Mouse (Mus musculus) kidney, embryonic 14.5 days (tissue): Measurements from ENCODE around the gene Usp34. TPM values are rescaled to one million over a fixed set of nuclear protein-coding genes. Genes with fewer than 3 reads are reported as not detected.

ENCODE experiments used
- ATAC-seq: fragments of 200-750 bp; cut with Nextera tagmentation; 2 replicates; pipeline ENCODE4 v1.8.0; 2017; ENCODE audit warnings: moderate number of reproducible peaks, mild to moderate bottlenecking, moderate TSS enrichment, moderate library complexity; ENCODE audit not compliant: low FRiP score, low TSS enrichment
- H3K27ac ChIP-seq: fragments of 300-500 bp; sonication (generic); 2 replicates; pipeline ENCODE4 v1.5.1; 2014; ENCODE audit warnings: low read depth, mild to moderate bottlenecking, low read length, moderate library complexity, mixed read lengths
- H3K27me3 ChIP-seq: fragments of 300-500 bp; sonication (generic); 2 replicates; pipeline ENCODE4 v1.6.1; 2014; ENCODE audit warnings: mild to moderate bottlenecking, low read length; ENCODE audit not compliant: control insufficient read depth, insufficient read depth
- H3K36me3 ChIP-seq: fragments of 300-500 bp; sonication (generic); 2 replicates; pipeline ENCODE4 v1.6.1; 2014; ENCODE audit warnings: low read length, mixed read lengths; ENCODE audit not compliant: control insufficient read depth, insufficient read depth
- H3K4me1 ChIP-seq: fragments of 300-500 bp; sonication (generic); 2 replicates; pipeline ENCODE4 v1.6.1; 2014; ENCODE audit warnings: low read length, mixed read lengths; ENCODE audit not compliant: control insufficient read depth, insufficient read depth
- H3K4me2 ChIP-seq: fragments of 300-500 bp; sonication (generic); replicated peaks from 2 replicates; pipeline ENCODE4 v1.6.1; 2014; ENCODE audit warnings: low read depth, mild to moderate bottlenecking, low read length
- H3K4me3 ChIP-seq: fragments of 300-500 bp; sonication (generic); 2 replicates; pipeline ENCODE4 v1.5.1; 2014; ENCODE audit warnings: mild to moderate bottlenecking, low read length
- H3K9ac ChIP-seq: fragments of 300-500 bp; sonication (generic); 2 replicates; pipeline ENCODE4 v1.6.1; 2014; ENCODE audit warnings: low read depth, mild to moderate bottlenecking, low read length, moderate library complexity
- H3K9me3 ChIP-seq: fragments of 300-500 bp; sonication (generic); 2 replicates; pipeline ENCODE4 v1.6.1; 2016; ENCODE audit warnings: low read length; ENCODE audit not compliant: control insufficient read depth
- WGBS: fragments of 180-500 bp; shearing (Covaris S2); extraction: QIAGEN DNeasy Blood & Tissue Kit; methylation state at CpG from one replicate; pipeline ENCODE4 v1.1.7; 2014; 5-methylcytosine and 5-hydroxymethylcytosine counted together
- polyA plus RNA-seq: library from polyadenylated mRNA; unstranded; fragments of >200 nt; fragmentation: Nextera tagmentation; extraction: Ambion mirVana; gene quantifications from 2 replicates; pipeline ENCODE4 v1.2.1, GENCODE M21; 2014

The Usp34 gene
- polyA plus RNA-seq: 33.9 and 45.5 TPM in 2 replicates

DNA sequence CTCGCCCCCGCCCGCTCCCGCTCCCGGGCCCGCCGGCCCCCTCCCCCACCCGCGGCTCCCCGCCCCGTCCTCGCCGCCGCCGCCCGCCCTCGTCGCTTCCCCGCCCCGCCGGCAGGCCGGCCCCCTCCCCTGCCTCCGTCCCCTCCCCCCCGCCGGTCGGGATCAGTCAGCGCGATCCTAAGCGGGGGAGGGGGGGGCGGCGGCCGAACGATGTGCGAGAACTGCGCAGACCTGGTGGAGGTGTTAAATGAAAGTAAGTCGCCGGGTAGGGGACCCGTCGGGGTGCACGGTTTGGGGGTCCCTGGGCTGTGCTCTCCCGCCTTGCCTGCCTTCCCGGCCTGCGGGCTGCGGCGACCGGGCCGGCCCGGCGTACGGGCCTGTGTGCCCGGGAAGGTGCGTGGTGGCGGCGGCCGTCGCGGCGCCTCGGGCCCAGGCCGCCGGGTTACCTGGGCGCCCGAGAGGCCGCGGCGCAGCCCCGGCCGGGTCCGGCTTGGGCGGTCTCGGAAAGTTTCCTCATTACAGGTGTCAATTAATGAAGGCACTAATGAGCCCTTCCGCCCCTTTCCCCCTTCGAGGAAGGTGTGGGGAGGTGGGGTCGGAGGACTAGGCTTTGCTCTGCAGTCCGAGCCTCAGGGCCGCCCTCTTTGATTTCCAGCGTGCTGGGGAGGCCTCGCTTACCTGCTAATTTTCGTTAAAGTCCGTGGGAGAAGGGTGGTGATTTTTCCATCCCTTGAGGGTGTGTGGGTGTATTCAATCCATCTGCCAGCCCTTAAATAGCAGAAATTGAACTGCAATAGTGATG, at the start of gene Usp34:
Usp34 (plus strand) TSS at position 132 of the 802 bp plus-strand sequence.
- Histone ChIP-seq H3K27ac (peak within 1 kb of the TSS; percentile 96), H3K36me3 (no peaks in the 10 kb centered on the region), H3K4me3 (peak within 1 kb of the TSS; percentile 96), H3K9ac (peak within 1 kb of the TSS; percentile 92), H3K27me3 (no peaks in the 10 kb centered on the region), H3K4me1 (peaks cover 4% of the 10 kb centered on the region; the same call in 1 of the 2 replicates), H3K9me3 (no peaks in the 10 kb centered on the region), H3K4me2 (peak within 1 kb of the TSS; percentile 61)
- under 1% methylated on average over 45 of the region's 80 CpGs for WGBS
- ATAC-seq: peak; percentile 55

DNA sequence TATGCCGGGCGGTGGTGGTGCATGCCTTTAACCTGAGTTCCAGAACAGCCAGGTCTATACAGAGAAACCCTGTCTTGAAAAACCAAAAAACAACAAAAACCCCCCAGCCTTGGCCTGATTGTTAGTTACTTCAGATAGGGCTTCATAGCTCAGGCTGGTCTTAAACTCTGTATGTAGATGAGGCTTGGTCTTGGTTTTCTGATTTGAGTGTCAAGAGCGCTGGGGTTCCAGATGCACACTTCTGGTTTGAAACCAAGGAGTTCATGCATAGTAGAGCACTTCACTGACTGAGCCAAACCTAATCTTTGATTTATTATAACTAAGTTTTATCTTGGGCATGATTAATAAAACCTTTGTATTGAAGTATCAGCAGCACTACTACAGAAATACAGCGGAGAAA, 47.6 kb upstream of the Usp34 start:
- Histone ChIP-seq H3K27me3 (no peaks in the 10 kb centered on the region), H3K36me3 (peaks cover 28% of the 10 kb centered on the region; the same call in 1 of the 2 replicates), H3K4me2 (no peak overlapping the region), H3K9me3 (no peaks in the 10 kb centered on the region), H3K4me1 (peaks cover 5% of the 10 kb centered on the region; the same call in 1 of the 2 replicates), H3K4me3 (peak overlapping the region; percentile 8; the same call in 1 of the 2 replicates), H3K27ac (no peak overlapping the region), H3K9ac (no peak overlapping the region)
- ATAC-seq: no peak
- 96% methylated on average over 4 of the region's 4 CpGs for WGBS

- H3K4me3 ChIP-seq: no peak overlapping the region
- no peak overlapping the region for H3K9ac ChIP-seq
- peaks cover 5% of the 10 kb centered on the region; the same call in 1 of the 2 replicates for H3K4me1 ChIP-seq
- no peak overlapping the region for H3K4me2 ChIP-seq
- ATAC-seq: no peak
- H3K27me3 ChIP-seq: no peaks in the 10 kb centered on the region
- 72% methylated on average over 1 of the region's 1 CpGs for WGBS
- no peak overlapping the region for H3K27ac ChIP-seq
- H3K9me3 ChIP-seq: no peaks in the 10 kb centered on the region
- peaks cover 31% of the 10 kb centered on the region; the same call in 1 of the 2 replicates for H3K36me3 ChIP-seq
Observed at GRCm38 (mm10) chr11:23259481-23259880, 47.2 kb upstream of the Usp34 start.

DNA sequence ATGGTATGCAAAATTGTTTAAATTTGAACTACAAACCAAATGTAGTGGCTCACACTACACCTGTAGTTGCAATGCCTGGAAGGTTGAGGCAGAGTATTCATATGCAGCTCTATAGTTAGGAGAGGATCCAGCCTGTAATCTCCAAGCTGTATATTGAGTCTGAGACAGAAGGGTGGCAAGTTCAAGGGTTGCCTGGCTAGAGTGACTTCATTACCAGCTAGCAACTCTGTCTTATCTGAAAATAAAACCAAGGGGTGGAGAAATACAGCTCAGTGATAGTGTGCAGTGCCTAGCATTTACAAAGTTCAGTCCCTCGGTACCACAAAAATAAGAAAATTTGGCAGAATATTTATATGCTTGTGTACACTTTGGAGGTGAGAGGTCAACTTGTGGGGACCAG, 46.5 kb upstream of the Usp34 start:
- Histone ChIP-seq H3K27ac (no peak overlapping the region), H3K36me3 (peaks cover 36% of the 10 kb centered on the region), H3K4me3 (no peak overlapping the region), H3K9me3 (no peaks in the 10 kb centered on the region), H3K9ac (no peak overlapping the region), H3K4me1 (peaks cover 5% of the 10 kb centered on the region; the same call in 1 of the 2 replicates), H3K4me2 (no peak overlapping the region), H3K27me3 (no peaks in the 10 kb centered on the region)
- ATAC-seq: no peak
- WGBS: 90% methylated on average over 1 of the region's 1 CpGs

DNA sequence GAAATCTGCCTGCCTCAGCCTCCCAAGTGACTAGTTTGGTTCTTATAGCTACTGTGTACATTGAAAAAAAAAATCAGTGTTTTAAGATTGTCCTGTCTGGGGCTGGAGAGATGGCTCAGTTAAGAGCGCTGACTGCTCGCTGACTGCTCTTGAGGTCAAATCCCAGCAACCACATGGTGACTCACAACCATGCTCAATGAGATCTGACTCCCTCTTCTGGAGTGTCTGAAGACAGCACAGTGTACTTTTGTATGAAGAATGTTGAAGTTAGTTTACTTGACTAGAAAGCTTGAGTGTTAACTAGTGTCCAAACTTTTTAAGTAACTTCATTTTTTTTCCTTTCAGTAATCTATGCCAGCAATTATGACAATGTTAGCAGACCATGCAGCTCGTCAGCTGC, 45.2 kb upstream of the Usp34 start:
- Histone ChIP-seq H3K4me2 (no peak overlapping the region), H3K9me3 (no peaks in the 10 kb centered on the region), H3K36me3 (peaks cover 48% of the 10 kb centered on the region), H3K4me1 (peaks cover 5% of the 10 kb centered on the region; the same call in 1 of the 2 replicates), H3K27ac (no peak overlapping the region), H3K27me3 (no peaks in the 10 kb centered on the region), H3K4me3 (no peak overlapping the region), H3K9ac (no peak overlapping the region)
- 87% methylated on average over 3 of the region's 3 CpGs for WGBS
- ATAC-seq: no peak

- no peak overlapping the region for H3K27ac ChIP-seq
- no peak overlapping the region for H3K4me3 ChIP-seq
- H3K27me3 ChIP-seq: no peaks in the 10 kb centered on the region
- H3K9ac ChIP-seq: no peak overlapping the region
- no peaks in the 10 kb centered on the region; the same call in 1 of the 2 replicates for H3K4me1 ChIP-seq
- peaks cover 65% of the 10 kb centered on the region for H3K36me3 ChIP-seq
- H3K4me2 ChIP-seq: no peak overlapping the region
- no peaks in the 10 kb centered on the region for H3K9me3 ChIP-seq
- ATAC-seq: no peak
Observed at GRCm38 (mm10) chr11:23264949-23265348, 41.7 kb upstream of the Usp34 start.

DNA sequence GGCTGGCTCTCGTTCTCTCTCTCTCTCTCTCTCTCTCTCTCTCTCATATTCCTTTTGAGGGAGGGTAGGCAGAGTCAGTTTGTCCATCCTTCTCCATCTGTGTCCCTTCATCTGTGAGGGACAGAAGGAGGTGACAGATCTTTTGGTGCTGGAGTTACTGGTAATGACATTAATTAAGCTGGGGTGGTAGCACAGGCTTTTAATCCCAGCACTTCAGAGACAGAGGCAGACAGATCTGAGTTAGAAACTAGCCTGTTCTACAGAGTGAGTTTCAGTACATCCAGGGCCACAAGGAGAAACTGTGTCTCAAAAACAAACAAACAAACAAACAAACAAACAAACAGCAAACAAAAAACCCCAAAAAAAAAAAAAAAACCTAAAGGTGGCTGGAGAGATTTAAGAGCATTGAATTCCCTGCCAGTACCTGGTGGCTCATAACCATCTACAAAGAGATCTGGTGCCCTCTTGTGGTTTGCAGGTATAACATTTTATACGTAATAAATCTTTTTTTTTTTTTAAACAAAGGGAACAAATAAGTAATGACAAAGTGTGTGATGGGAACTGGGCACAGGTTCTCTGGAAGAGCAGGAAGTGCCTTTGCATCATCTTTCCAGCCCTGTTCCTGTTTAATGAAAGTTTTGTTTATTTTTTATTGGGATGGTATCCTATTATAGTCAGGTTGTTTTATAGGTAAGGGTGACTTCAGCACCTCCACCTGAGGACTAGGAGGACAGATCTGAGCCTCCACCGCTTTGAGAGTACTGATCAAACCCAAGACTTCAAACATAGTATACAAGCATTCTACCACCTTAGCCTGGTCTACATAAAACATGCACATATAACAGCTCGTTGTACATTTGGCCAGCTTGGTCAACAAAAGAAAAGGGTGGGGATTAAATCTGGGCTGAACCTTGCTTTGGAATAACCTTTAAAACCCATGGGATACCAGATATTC, 34.6 kb upstream of the Usp34 start:
- Histone ChIP-seq H3K27ac (no peak overlapping the region), H3K4me1 (no peaks in the 10 kb centered on the region), H3K36me3 (peaks cover 83% of the 10 kb centered on the region), H3K9me3 (no peaks in the 10 kb centered on the region), H3K9ac (no peak overlapping the region), H3K4me3 (no peak overlapping the region), H3K27me3 (no peaks in the 10 kb centered on the region), H3K4me2 (no peak overlapping the region)
- WGBS: 89% methylated on average over 4 of the region's 4 CpGs
- ATAC-seq: no peak

- ATAC-seq: no peak
- Histone ChIP-seq H3K4me2 (no peak overlapping the region), H3K4me3 (no peak overlapping the region), H3K27ac (no peak overlapping the region), H3K4me1 (no peaks in the 10 kb centered on the region), H3K36me3 (peaks cover 95% of the 10 kb centered on the region), H3K9ac (no peak overlapping the region), H3K27me3 (no peaks in the 10 kb centered on the region), H3K9me3 (no peaks in the 10 kb centered on the region)
- 75% methylated on average over 3 of the region's 3 CpGs for WGBS
Observed at GRCm38 (mm10) chr11:23275780-23276179, 30.9 kb upstream of the Usp34 start.
